Mouse (Mus musculus): ENCODE measurements around the gene Ccdc121.

- TF ChIP-seq CTCF (IDR thresholded peaks at IDR 0.05; ENCODE audit: control insufficient read depth, insufficient read depth, low read length) (no peak), POLR2A (IDR thresholded peaks at IDR 0.05; ENCODE audit: borderline replicate concordance, control insufficient read depth, low read depth, low read length) (no peak)
Measured at GRCm38 (mm10) chr1:181466040-181466439, 45.2 kb downstream of the Ccdc121 start.

All from bone marrow, adult 2 months (tissue).